Comparison of ENCODE assay signal across 8 mouse cellular contexts in genomic region chr4:116555413-116556300, GRCm38 (mm10). TPM values are rescaled to one million over a fixed set of nuclear protein-coding genes. Genes with fewer than 3 reads are reported as not detected.
A peak's percentile ranks its signal among the peaks of the same experiment; 100 is the strongest.
DNase-seq lines count a peak whose midpoint lies in the region; ATAC-seq and TF ChIP-seq lines count a peak whose summit lies in the region.

Gene Tmem69 (minus strand): TSS chr4:116555936.

- peaks cover 18% of the 10 kb centered on the region for H3K36me3 ChIP-seq in hindbrain, embryonic 14.5 days (replicated peaks; ENCODE audit: control insufficient read depth, insufficient read depth)

- CTCF ChIA-PET in Patski (lab: Charles Lee) = no interaction called here

- peak; percentile 24 for DNase-seq in Patski (ENCODE audit: low read depth, low spot score)
- peak; percentile 88 for DNase-seq in cerebellum, postnatal 10 days
- DNase-seq in frontal cortex, postnatal 14 days (ENCODE audit: low spot score in 2 of 2) = peak; percentile 66 to 68
- peak; percentile 87 for DNase-seq in hindbrain, embryonic 14.5 days (ENCODE audit: low spot score)
- DNase-seq in layer of hippocampus, postnatal 36 days = peak; percentile 70 to 82
- peak; percentile 91 for DNase-seq in lung, postnatal 36 days
- peak; percentile 90 for DNase-seq in retina, postnatal 1 day
- peak; percentile 37 for DNase-seq in urinary bladder, adult 2 months (ENCODE audit: low spot score)

- POLR2A ChIA-PET in Patski (lab: Charles Lee) = interaction anchor here (0.7 to 1.0 kb wide), 3 partner anchors 45 to 227 kb away, joined by 3 read pairs; no protein-coding TSS in a partner anchor

- H3K4me1 ChIP-seq in hindbrain, embryonic 14.5 days (replicated peaks; ENCODE audit: control insufficient read depth, insufficient read depth, low read length) = peaks cover 21% of the 10 kb centered on the region

- no peak for ATAC-seq in Patski
- no peak for ATAC-seq in hindbrain, embryonic 14.5 days (ENCODE audit: low FRiP score)

- H3K27me3 ChIP-seq in Patski = no peaks in the 10 kb centered on the region
- no peaks in the 10 kb centered on the region for H3K27me3 ChIP-seq in hindbrain, embryonic 14.5 days (ENCODE audit: control insufficient read depth, insufficient read depth, low read length)

- 6% methylated on average over 23 of the region's 23 CpGs for WGBS in hindbrain, embryonic 14.5 days

- peak within 1 kb of the TSS; percentile 71 for H3K9ac ChIP-seq in hindbrain, embryonic 14.5 days

- TF ChIP-seq CTCF in Patski (IDR thresholded peaks at IDR 0.05) = no peak

- in situ Hi-C loops in Patski (cut with MboI; ENCODE audit: low pct_unique_long_range_greater_than_20kb) = no loop called here

- H3K27ac ChIP-seq in hindbrain, embryonic 14.5 days = peak within 1 kb of the TSS; percentile 95

- H3K4me2 ChIP-seq in hindbrain, embryonic 14.5 days (replicated peaks) = peak within 1 kb of the TSS; percentile 72

- peak within 1 kb of the TSS; percentile 64 for H3K4me3 ChIP-seq in hindbrain, embryonic 14.5 days (replicated peaks; ENCODE audit: low read length)

- H3K9me3 ChIP-seq in hindbrain, embryonic 14.5 days (ENCODE audit: control insufficient read depth, low read length) = no peaks in the 10 kb centered on the region

RNA-seq across cellular contexts. Expression of gene Tmem69, which starts in this region (rescaled TPM):
- polyA plus RNA-seq in Patski (2021) = 8.5 TPM
- polyA plus RNA-seq in hindbrain, embryonic 14.5 days (2014; fragmentation: Nextera tagmentation; extraction: Ambion mirVana) = 27.2 and 27.9 TPM in 2 replicates
- total RNA-seq in layer of hippocampus, postnatal 36 days (2021) = 10 to 100 TPM; 11.3 to 12.8 TPM
- 9.0 and 10.6 TPM in 2 replicates for polyA plus RNA-seq in urinary bladder, adult 2 months (2012; rRNA removed)

Comparison
In these comparisons a context has a peak if more than half of its experiments do, and no peak if none do; other contexts are left out.
1. DNase-seq: peak in every context shown above with its lines; median percentile 91 in lung, postnatal 36 days; 90 in retina, postnatal 1 day; 88 in cerebellum, postnatal 10 days; 87 in hindbrain, embryonic 14.5 days; 76 in layer of hippocampus, postnatal 36 days; 67 in frontal cortex, postnatal 14 days; 37 in urinary bladder, adult 2 months; 24 in Patski.